Mouse (Mus musculus) midbrain, embryonic 16.5 days (tissue): ENCODE results near the gene Asb10. TPM values are rescaled to one million over a fixed set of nuclear protein-coding genes. Genes with fewer than 3 reads are reported as not detected.

Experiments
- ATAC-seq: fragments of 200-750 bp; cut with Nextera tagmentation; 2 replicates; pipeline ENCODE4 v1.8.0; 2017; ENCODE audit warnings: moderate TSS enrichment
- H3K27ac ChIP-seq: fragments of 300-500 bp; sonication (generic); 2 replicates; pipeline ENCODE4 v1.5.1; 2014; ENCODE audit warnings: mild to moderate bottlenecking, low read length, mixed read lengths
- H3K27me3 ChIP-seq: fragments of 300-500 bp; sonication (generic); 2 replicates; pipeline ENCODE4 v1.6.1; 2014; ENCODE audit warnings: low read depth, low read length, mixed read lengths; ENCODE audit not compliant: control insufficient read depth, insufficient read depth
- H3K36me3 ChIP-seq: fragments of 300-500 bp; sonication (generic); 2 replicates; pipeline ENCODE4 v1.6.1; 2014; ENCODE audit warnings: mild to moderate bottlenecking, low read length, moderate library complexity, mixed read lengths; ENCODE audit not compliant: control insufficient read depth, insufficient read depth
- H3K4me1 ChIP-seq: fragments of 300-500 bp; sonication (generic); 2 replicates; pipeline ENCODE4 v1.6.1; 2014; ENCODE audit warnings: mild to moderate bottlenecking, low read length, mixed read lengths; ENCODE audit not compliant: control insufficient read depth, insufficient read depth
- H3K4me2 ChIP-seq: fragments of 300-500 bp; sonication (generic); 2 replicates; pipeline ENCODE4 v1.6.1; 2014; ENCODE audit warnings: mild to moderate bottlenecking, low read length, mixed read lengths
- H3K4me3 ChIP-seq: fragments of 300-500 bp; sonication (generic); 2 replicates; pipeline ENCODE4 v1.5.1; 2014; ENCODE audit warnings: low read depth, mild to moderate bottlenecking, low read length, moderate library complexity, mixed read lengths
- H3K9ac ChIP-seq: fragments of 300-500 bp; sonication (generic); 2 replicates; pipeline ENCODE4 v1.6.1; 2014; ENCODE audit warnings: low read depth, low read length, mixed read lengths
- H3K9me3 ChIP-seq: fragments of 300-500 bp; sonication (generic); replicated peaks from 2 replicates; pipeline ENCODE4 v1.6.1; 2014; ENCODE audit warnings: mild to moderate bottlenecking, low read length, mixed read lengths; ENCODE audit not compliant: control insufficient read depth, poor library complexity, severe bottlenecking
- WGBS: fragments of 180-500 bp; shearing (Covaris S2); extraction: QIAGEN DNeasy Blood & Tissue Kit; methylation state at CpG from one replicate; pipeline ENCODE4 v1.1.7; 2014; 5-methylcytosine and 5-hydroxymethylcytosine counted together
- polyA plus RNA-seq: library from polyadenylated mRNA; unstranded; fragments of >200 nt; fragmentation: Nextera tagmentation; extraction: Ambion mirVana; gene quantifications from 2 replicates; pipeline ENCODE4 v1.2.1, GENCODE M21; 2015

The Asb10 gene
- 0.15 TPM in 1 of 2 replicates, not detected in the other for polyA plus RNA-seq

DNA sequence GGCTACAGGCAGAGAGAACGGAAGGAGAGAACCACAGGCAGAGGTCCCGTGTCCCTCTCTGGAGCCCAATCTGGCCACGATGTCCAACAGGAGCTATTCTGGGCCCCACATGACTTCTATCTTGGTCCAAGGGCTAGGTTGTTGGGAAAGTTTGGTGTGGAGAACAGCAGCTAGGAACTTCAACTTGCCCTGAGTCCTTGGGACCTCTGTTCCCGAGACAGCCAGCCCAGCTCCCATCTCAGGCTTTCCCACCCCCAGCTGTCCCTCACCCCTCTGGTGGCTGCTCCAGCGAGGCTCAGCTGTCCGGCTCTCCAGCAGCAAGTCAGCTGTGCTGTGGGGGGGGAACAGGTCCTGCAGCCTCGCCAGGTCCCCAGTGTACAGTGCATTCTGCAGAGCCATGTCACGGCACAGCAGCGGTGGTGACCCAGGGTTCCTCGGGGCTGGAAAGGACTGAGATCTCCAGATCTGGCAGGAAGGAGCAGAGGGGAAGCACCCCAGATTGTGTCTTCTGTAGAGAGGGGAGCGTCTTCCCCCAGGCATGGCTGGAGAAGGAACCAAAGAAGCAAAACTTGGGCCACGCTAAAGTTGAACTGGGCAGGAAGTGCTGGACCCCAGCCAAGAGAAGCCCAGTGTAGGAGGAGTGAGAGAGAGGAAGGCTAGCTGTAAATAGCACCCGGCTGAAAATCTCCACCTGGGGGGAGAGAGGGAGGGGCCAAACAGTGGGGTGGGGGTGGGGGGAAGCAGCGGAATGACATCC, at the start of gene Asb10:
Asb10 (minus strand) TSS at position 592 of the 757 bp plus-strand sequence.
- Histone ChIP-seq H3K4me2 (no peak within 1 kb of the TSS), H3K9ac (no peak within 1 kb of the TSS), H3K4me1 (no peaks in the 10 kb centered on the region), H3K36me3 (no peaks in the 10 kb centered on the region), H3K27me3 (no peaks in the 10 kb centered on the region), H3K27ac (no peak within 1 kb of the TSS), H3K9me3 (no peaks in the 10 kb centered on the region), H3K4me3 (no peak within 1 kb of the TSS)
- no peak for ATAC-seq
- 53% methylated on average over 14 of the region's 14 CpGs for WGBS

DNA sequence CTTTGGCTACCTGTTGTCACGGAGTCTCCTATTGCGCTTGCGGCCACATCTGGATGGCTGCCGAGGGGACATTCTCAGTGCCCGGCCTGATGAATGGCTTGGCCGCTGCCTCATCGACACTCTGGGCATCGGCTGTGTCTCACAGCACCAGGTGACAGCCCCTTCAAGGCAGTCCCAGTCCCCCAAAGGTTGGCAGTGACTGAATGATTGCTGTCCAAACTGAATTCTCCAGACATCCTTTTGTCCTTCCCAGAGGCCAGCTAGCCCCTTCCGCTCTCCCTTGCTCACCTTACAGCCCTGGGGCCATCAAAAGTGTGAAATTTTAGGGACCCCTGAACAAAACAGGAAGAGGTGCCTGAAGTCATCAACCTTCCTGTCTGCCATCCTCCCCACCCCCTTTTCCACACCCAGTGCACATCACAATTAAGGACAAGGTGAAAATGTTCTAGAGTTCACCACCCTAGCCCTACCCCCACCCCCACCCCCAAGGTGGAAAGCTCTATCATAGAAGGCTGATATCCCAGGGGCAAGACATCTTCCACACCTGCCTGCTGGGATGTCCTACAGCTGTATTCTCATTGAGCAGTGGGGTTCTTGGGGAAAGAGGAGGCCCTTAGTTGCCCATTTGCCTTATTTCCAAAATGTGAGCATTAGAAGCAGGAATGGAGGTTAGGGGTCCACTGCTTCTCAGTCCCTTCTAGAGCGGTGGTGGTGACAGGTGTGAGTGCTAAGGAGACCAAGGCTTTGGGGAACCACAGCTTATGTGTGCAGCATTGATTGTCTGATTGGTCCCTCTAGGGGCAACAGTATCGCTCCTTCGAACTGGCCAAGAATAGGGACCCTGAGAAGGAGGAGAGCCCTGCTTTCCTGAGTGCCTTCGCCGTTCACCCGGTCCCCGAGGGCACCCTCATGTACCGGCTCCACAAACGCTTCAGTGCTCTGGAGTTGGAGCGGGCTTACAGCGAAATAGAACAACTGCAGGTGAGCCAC, 49.0 kb upstream of the Asb10 start:
- Histone ChIP-seq H3K27me3 (no peaks in the 10 kb centered on the region), H3K36me3 (peaks cover 28% of the 10 kb centered on the region), H3K4me3 (no peak overlapping the region), H3K4me2 (no peak overlapping the region), H3K9me3 (no peaks in the 10 kb centered on the region), H3K9ac (no peak overlapping the region), H3K27ac (no peak overlapping the region), H3K4me1 (peaks cover 17% of the 10 kb centered on the region)
- ATAC-seq, result no peak
- 87% methylated on average over 20 of the region's 20 CpGs for WGBS

DNA sequence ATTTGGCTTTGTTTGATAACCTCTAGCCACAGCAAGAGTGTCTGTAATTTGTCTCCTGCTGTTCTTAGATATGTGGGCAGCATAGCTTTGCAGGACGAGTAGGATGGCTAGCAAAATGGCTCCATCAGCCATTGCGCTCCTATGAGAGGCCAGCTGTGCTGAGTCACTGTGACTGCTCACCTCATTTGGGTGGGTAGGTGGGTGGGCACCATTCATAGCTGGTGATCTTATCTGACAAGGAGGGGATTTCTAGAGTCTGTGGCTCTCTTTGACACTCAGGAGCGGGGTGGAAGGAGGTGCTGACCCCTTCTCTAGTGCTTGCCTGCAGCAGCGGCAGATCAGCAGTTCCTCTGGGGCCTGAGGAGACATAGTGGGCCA, 46.4 kb upstream of the Asb10 start:
- ATAC-seq, result peak; percentile 12; the same call in 1 of the 2 replicates
- peak overlapping the region; percentile 90 for H3K9ac ChIP-seq

DNA sequence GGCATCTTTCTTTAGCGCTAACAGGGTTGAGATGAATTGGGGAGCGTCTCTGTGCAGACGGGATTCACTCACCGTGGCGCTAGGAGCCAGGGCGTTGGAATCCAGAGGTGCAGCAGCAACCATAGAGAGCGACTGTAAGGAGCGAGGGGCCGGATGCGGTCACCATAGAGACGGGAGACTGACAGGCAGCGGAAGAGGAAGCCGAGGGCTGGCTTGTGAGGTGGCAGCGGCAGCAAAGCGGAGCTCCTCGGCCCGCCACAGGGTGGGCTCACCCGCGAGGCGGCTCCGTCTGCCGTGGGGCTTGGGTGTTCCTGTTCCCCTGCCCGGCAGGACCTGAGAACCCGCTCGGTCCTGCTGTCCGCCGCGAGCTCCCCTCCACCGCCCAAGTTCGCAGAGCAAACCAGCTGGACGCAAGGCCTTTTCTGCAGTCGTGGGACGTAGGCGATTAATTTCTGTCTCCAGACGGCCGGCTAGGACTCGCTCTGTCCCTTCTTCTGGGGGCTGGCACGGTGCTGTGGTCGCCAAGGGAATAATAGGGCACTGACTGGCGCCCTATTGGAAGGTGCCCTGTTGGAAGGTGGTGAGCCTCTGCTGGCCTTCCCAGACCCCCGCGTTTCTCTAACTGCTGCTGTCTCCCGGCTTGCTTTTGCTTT, 45.9 kb upstream of the Asb10 start, which contains the start of gene Chpf2:
Chpf2 (plus strand) TSS at position 195 of the 653 bp plus-strand sequence.
- peak; percentile 94 for ATAC-seq
- Histone ChIP-seq H3K4me2 (peak within 1 kb of the TSS; percentile 84), H3K4me3 (peak within 1 kb of the TSS; percentile 81), H3K9ac (peak within 1 kb of the TSS; percentile 90), H3K36me3 (peaks cover 6% of the 10 kb centered on the region; the same call in 1 of the 2 replicates), H3K27me3 (no peaks in the 10 kb centered on the region), H3K9me3 (no peaks in the 10 kb centered on the region), H3K4me1 (peaks cover 17% of the 10 kb centered on the region), H3K27ac (peak within 1 kb of the TSS; percentile 84)
- under 1% methylated on average over 43 of the region's 43 CpGs for WGBS

More for the DNA sequence above, 46.4 kb upstream of the Asb10 start:
- Histone ChIP-seq H3K27me3 (no peaks in the 10 kb centered on the region), H3K27ac (peak overlapping the region; percentile 84), H3K36me3 (peaks cover 10% of the 10 kb centered on the region), H3K9me3 (no peaks in the 10 kb centered on the region), H3K4me2 (peak overlapping the region; percentile 84), H3K4me1 (peaks cover 17% of the 10 kb centered on the region), H3K4me3 (peak overlapping the region; percentile 81)
- WGBS, result 31% methylated on average over 4 of the region's 4 CpGs

DNA sequence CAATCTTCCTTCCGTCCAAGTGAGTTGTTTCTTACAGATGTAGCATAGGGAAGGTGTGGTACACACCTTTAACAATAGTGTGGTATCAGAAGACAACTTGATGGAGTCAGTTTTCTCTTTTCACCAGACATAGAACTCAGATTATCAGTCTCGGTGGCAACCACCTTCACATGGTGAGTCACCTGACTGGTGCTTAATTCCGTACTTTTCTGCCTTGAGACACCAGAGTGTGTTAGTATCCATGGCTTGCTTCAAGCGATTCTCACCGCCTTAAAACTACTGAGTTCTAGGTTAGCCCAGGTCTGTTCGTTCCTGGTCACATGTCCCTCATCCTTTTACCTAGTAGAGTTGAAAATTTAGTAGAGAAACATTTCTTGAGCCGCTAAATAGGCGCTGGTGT, 45.3 kb upstream of the Asb10 start:
- Histone ChIP-seq H3K9me3 (no peaks in the 10 kb centered on the region), H3K4me1 (peaks cover 17% of the 10 kb centered on the region), H3K4me3 (peak overlapping the region; percentile 81), H3K27ac (peak overlapping the region; percentile 84), H3K36me3 (peaks cover under 1% of the 10 kb centered on the region; the same call in 1 of the 2 replicates), H3K4me2 (peak overlapping the region; percentile 84), H3K27me3 (no peaks in the 10 kb centered on the region), H3K9ac (peak overlapping the region; percentile 90)
- ATAC-seq, result peak; percentile 30
- 4% methylated on average over 8 of the region's 8 CpGs for WGBS

DNA sequence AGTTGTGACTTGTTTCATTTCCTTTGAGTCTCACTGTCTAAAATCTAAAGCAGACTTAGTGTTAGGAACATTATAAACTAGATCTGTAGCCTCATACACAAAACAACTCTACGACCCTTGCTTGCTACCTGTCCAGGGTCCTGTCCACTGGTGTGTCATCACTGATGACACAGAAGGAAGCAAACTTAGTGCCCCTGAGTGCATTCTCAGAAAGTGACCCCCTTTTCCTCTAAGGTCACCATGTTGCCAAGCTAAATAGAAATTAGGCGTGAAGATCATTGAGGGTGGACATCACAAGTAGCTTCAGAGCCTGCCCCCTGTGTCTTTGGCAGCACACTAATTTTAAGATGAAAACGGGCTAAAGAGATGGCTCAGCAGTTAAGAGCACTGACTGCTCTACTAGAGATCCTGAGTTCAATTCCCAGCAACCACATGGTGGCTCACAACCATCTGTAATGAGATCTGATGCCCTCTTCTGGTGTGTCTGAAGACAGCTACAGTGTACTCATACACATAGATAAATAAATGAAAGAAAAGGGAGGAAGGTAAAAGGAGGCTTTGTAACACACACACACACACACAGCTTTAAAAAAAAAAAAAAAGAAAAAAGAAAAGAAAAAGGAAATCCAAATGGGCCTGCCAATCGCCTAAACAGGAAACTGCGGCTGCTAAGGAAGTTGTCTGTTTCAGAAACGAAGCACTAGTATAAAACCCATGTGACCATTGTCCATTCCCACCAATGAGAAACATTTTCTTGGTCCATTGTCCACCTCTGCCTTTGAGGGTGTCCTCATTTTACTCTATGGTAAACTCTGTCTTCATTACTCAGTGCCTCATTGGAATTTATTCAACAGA, 37.6 kb upstream of the Asb10 start:
- peak overlapping the region; percentile 55; the same call in 1 of the 2 replicates for H3K9ac ChIP-seq
- 70% methylated on average over 6 of the region's 6 CpGs for WGBS
- H3K27ac ChIP-seq, result no peak overlapping the region

DNA sequence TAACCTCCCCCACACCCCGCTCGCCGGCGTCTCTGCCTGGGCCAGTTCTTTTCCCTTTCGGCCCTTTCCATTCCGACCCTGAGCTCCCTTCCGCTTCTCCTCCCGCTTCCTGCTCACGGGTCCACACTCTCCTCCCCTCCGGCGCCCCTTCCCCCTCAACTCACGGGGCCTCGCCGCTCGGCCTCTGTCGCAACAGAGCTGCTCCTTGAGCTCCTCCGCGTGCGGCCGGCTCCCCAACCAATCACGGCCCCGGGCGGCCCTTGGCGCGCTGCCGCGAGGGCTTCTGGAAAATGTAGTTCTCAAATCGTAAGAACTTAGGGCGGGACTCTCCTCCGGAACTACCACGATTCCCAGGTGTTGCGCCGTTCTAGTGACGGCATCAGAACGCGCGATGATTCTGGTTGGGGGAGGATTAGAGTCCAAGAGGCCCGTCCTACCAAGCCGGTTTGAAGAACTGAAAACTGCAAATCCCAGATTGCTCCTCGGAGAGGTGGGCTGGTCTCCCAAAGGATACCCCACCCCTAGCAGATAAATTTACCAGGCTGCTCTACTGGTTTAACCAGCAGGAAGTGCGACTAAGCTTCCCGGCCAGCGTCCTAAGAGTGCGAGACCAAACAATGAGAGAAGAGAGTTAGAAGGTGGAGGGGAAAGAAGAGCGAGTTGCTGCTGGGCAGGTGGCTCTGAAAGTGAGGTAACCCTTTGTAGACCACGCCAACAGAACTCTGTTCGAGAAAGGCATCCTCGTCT, 36.6 kb upstream of the Asb10 start, which contains the start of gene Abcf2:
Abcf2 (minus strand) TSS at position 285 of the 747 bp plus-strand sequence.
- Histone ChIP-seq H3K4me3 (peak within 1 kb of the TSS; percentile 85), H3K9me3 (no peaks in the 10 kb centered on the region), H3K27me3 (no peaks in the 10 kb centered on the region), H3K9ac (peak within 1 kb of the TSS; percentile 75), H3K4me2 (peak within 1 kb of the TSS; percentile 96), H3K4me1 (peaks cover 14% of the 10 kb centered on the region), H3K27ac (peak within 1 kb of the TSS; percentile 72), H3K36me3 (peaks cover 20% of the 10 kb centered on the region)
- WGBS, result under 1% methylated on average over 48 of the region's 48 CpGs
- peak; percentile 98 for ATAC-seq

More for the DNA sequence above, 37.6 kb upstream of the Asb10 start:
- no peaks in the 10 kb centered on the region for H3K9me3 ChIP-seq
- peaks cover 14% of the 10 kb centered on the region for H3K4me1 ChIP-seq
- no peaks in the 10 kb centered on the region for H3K27me3 ChIP-seq
- H3K4me3 ChIP-seq, result peak overlapping the region; percentile 85
- peaks cover 10% of the 10 kb centered on the region for H3K36me3 ChIP-seq
- H3K4me2 ChIP-seq, result peak overlapping the region; percentile 78
- no peak for ATAC-seq
